Mouse (Mus musculus): ENCODE data around the gene Rgl3. TPM values are rescaled to one million over a fixed set of nuclear protein-coding genes. Genes with fewer than 3 reads are reported as not detected.

Gene Rgl3
- total and polyA plus RNA-seq, 2 experiments = 5.0 to 41.8 TPM

GRCm38 (mm10) chr9:21943638-21944037, 45.6 kb downstream of the Rgl3 start:
- TF ChIP-seq CTCF (IDR thresholded peaks at IDR 0.05; ENCODE audit: low read depth, low read length) (no peak), POLR2A (IDR thresholded peaks at IDR 0.05; ENCODE audit: extremely low read depth, insufficient read depth, low read length) (no peak)
- H3K4me1 ChIP-seq (ENCODE audit: control insufficient read depth, insufficient read depth, low read length) = no peaks in the 10 kb centered on the region
- 44% methylated on average over 12 of the region's 12 CpGs for WGBS
- no peaks in the 10 kb centered on the region for H3K79me2 ChIP-seq (ENCODE audit: control insufficient read depth, insufficient read depth, low read length)
- no peaks in the 10 kb centered on the region for H3K27me3 ChIP-seq (ENCODE audit: control insufficient read depth, insufficient read depth, low read length)
- H3K9ac ChIP-seq (ENCODE audit: low read depth, low read length) = no peak overlapping the region
- H3K36me3 ChIP-seq (ENCODE audit: control insufficient read depth, insufficient read depth, low read length) = no peaks in the 10 kb centered on the region
- no peak for DNase-seq (ENCODE audit: extremely low read depth, low read depth, low spot score)
- no peak overlapping the region for H3K27ac ChIP-seq (replicated peaks; ENCODE audit: insufficient read depth, low read depth, low read length)
- H3K4me3 ChIP-seq (ENCODE audit: insufficient read depth, low read depth, low read length) = no peak overlapping the region

GRCm38 (mm10) chr9:21943046-21943445, 46.2 kb downstream of the Rgl3 start:
- Histone ChIP-seq H3K4me3 (ENCODE audit: insufficient read depth, low read depth, low read length) (no peak overlapping the region), H3K9ac (ENCODE audit: low read depth, low read length) (no peak overlapping the region), H3K36me3 (ENCODE audit: control insufficient read depth, insufficient read depth, low read length) (no peaks in the 10 kb centered on the region), H3K79me2 (ENCODE audit: control insufficient read depth, insufficient read depth, low read length) (no peaks in the 10 kb centered on the region), H3K27me3 (ENCODE audit: control insufficient read depth, insufficient read depth, low read length) (no peaks in the 10 kb centered on the region), H3K27ac (replicated peaks; ENCODE audit: insufficient read depth, low read depth, low read length) (no peak overlapping the region), H3K4me1 (ENCODE audit: control insufficient read depth, insufficient read depth, low read length) (no peaks in the 10 kb centered on the region)
- no peak for DNase-seq (ENCODE audit: extremely low read depth, low read depth, low spot score)
- no peak for TF ChIP-seq CTCF (IDR thresholded peaks at IDR 0.05; ENCODE audit: low read depth, low read length)
- no peak for TF ChIP-seq POLR2A (IDR thresholded peaks at IDR 0.05; ENCODE audit: extremely low read depth, insufficient read depth, low read length)
- WGBS = 72% methylated on average over 12 of the region's 12 CpGs

GRCm38 (mm10) chr9:21938234-21938855, 50.9 kb downstream of the Rgl3 start:
- Histone ChIP-seq H3K9ac (ENCODE audit: low read depth, low read length) (no peak overlapping the region), H3K36me3 (ENCODE audit: control insufficient read depth, insufficient read depth, low read length) (no peaks in the 10 kb centered on the region), H3K27me3 (ENCODE audit: control insufficient read depth, insufficient read depth, low read length) (no peaks in the 10 kb centered on the region), H3K79me2 (ENCODE audit: control insufficient read depth, insufficient read depth, low read length) (no peaks in the 10 kb centered on the region), H3K27ac (replicated peaks; ENCODE audit: insufficient read depth, low read depth, low read length) (no peak overlapping the region), H3K4me3 (ENCODE audit: insufficient read depth, low read depth, low read length) (no peak overlapping the region), H3K4me1 (ENCODE audit: control insufficient read depth, insufficient read depth, low read length) (no peaks in the 10 kb centered on the region)
- WGBS = 94% methylated on average over 4 of the region's 4 CpGs
- DNase-seq (ENCODE audit: extremely low read depth, low read depth, low spot score) = no peak
- no peak for TF ChIP-seq CTCF (IDR thresholded peaks at IDR 0.05; ENCODE audit: low read depth, low read length)
- TF ChIP-seq POLR2A (IDR thresholded peaks at IDR 0.05; ENCODE audit: extremely low read depth, insufficient read depth, low read length) = no peak

- Histone ChIP-seq H3K27me3 (ENCODE audit: control insufficient read depth, insufficient read depth, low read length) (no peaks in the 10 kb centered on the region), H3K36me3 (ENCODE audit: control insufficient read depth, insufficient read depth, low read length) (no peaks in the 10 kb centered on the region), H3K9ac (ENCODE audit: low read depth, low read length) (no peak overlapping the region), H3K4me1 (ENCODE audit: control insufficient read depth, insufficient read depth, low read length) (no peaks in the 10 kb centered on the region), H3K4me3 (ENCODE audit: insufficient read depth, low read depth, low read length) (no peak overlapping the region), H3K79me2 (ENCODE audit: control insufficient read depth, insufficient read depth, low read length) (no peaks in the 10 kb centered on the region), H3K27ac (replicated peaks; ENCODE audit: insufficient read depth, low read depth, low read length) (no peak overlapping the region)
- 90% methylated on average over 4 of the region's 4 CpGs for WGBS
- DNase-seq (ENCODE audit: extremely low read depth, low read depth, low spot score) = no peak
- TF ChIP-seq CTCF (IDR thresholded peaks at IDR 0.05; ENCODE audit: low read depth, low read length) (no peak), POLR2A (IDR thresholded peaks at IDR 0.05; ENCODE audit: extremely low read depth, insufficient read depth, low read length) (no peak)
These were observed 51.5 kb downstream of the Rgl3 start for GRCm38 (mm10) chr9:21937711-21938175.

DNA sequence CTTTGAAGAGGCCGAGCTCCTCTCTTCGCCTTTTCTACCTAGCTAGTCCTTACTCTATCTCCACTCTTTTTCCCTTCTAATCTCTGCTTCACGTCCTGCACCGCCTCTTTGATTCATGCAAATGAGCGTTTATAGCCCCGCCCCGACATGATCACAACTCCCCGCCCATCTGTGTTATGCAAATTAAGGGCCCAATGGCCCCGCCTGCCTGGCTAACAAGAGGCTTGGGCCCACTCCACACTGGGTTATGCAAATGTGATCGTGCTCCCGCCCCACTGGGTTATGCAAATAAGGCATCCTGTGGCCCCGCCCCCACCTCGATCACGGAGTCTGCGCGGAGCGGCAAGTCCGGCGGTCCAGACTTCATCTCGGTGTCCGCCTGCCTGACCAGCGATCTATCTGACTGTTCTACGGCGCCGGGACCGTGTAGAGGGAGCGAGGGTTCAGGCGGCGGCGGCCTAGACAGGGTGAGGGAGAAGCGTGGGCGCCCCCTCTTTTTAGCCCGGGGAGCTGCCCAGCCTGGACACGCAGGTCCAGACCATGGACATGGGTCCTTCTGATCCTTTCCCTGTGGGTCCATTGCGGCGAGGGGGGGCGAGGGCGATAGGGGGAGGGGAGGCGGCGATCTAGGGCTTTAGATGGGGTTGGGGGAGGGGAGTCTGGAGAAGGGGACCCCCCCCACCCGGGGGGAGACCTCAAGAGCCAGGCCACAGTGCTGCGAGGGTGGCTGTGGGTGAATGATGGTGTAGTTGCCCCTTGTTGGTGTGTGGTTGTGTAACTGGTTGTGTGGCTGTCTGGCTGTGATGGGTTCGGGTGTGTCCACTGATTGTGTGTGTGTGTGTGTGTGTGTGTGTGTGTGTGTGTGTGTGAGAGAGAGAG, 52.3 kb downstream of the Rgl3 start, which contains the start of gene Plppr2:
Gene Plppr2 (plus strand): TSS at position 342 of the 879 bp plus-strand sequence.
- peak; percentile 84 for DNase-seq (ENCODE audit: extremely low read depth, low read depth, low spot score)
- WGBS = 5% methylated on average over 43 of the region's 43 CpGs
- peak; percentile 20; the same call in 1 of the 2 replicates for TF ChIP-seq POLR2A (IDR thresholded peaks at IDR 0.05; ENCODE audit: extremely low read depth, insufficient read depth, low read length)
- no peak for TF ChIP-seq CTCF (IDR thresholded peaks at IDR 0.05; ENCODE audit: low read depth, low read length)
- Histone ChIP-seq H3K36me3 (ENCODE audit: control insufficient read depth, insufficient read depth, low read length) (no peaks in the 10 kb centered on the region), H3K4me1 (ENCODE audit: control insufficient read depth, insufficient read depth, low read length) (no peaks in the 10 kb centered on the region), H3K4me3 (ENCODE audit: insufficient read depth, low read depth, low read length) (peak within 1 kb of the TSS; percentile 59), H3K79me2 (ENCODE audit: control insufficient read depth, insufficient read depth, low read length) (no peaks in the 10 kb centered on the region), H3K27me3 (ENCODE audit: control insufficient read depth, insufficient read depth, low read length) (no peaks in the 10 kb centered on the region), H3K27ac (replicated peaks; ENCODE audit: insufficient read depth, low read depth, low read length) (no peak within 1 kb of the TSS), H3K9ac (ENCODE audit: low read depth, low read length) (peak within 1 kb of the TSS; percentile 58)
